Mouse (Mus musculus): ENCODE measurements around the gene Krt10. TPM values are rescaled to one million over a fixed set of nuclear protein-coding genes. Genes with fewer than 3 reads are reported as not detected.

Krt10 gene
- total RNA-seq, 2 experiments from 2014 or later, result 3.1 TPM; not detected in 1

GRCm38 (mm10) chr11:99374803-99375202, 14.4 kb downstream of the Krt10 start, which contains the start of gene Krt28:
Gene Krt28, minus strand, starts transcription at chr11:99374903.
- no peak for ATAC-seq (ENCODE audit: poor library complexity, severe bottlenecking)

GRCm38 (mm10) chr11:99369853-99370451, 19.2 kb downstream of the Krt10 start:
- ATAC-seq (ENCODE audit: poor library complexity, severe bottlenecking), result peak; percentile 33; the same call in 1 of the 2 replicates

GRCm38 (mm10) chr11:99369229-99369628, 19.9 kb downstream of the Krt10 start:
- ATAC-seq (ENCODE audit: poor library complexity, severe bottlenecking), result no peak

GRCm38 (mm10) chr11:99366791-99367190, 22.4 kb downstream of the Krt10 start:
- ATAC-seq (ENCODE audit: poor library complexity, severe bottlenecking), result no peak

- no peak for ATAC-seq (ENCODE audit: poor library complexity, severe bottlenecking)
Measured at GRCm38 (mm10) chr11:99364412-99364811, 24.8 kb downstream of the Krt10 start.

GRCm38 (mm10) chr11:99361423-99361822, 27.7 kb downstream of the Krt10 start:
- ATAC-seq (ENCODE audit: poor library complexity, severe bottlenecking), result no peak

GRCm38 (mm10) chr11:99351004-99351403, 38.2 kb downstream of the Krt10 start, which contains the start of gene Krt27:
Gene Krt27, minus strand, starts transcription at chr11:99351104.
- no peak for ATAC-seq (ENCODE audit: poor library complexity, severe bottlenecking)

- ATAC-seq (ENCODE audit: poor library complexity, severe bottlenecking), result no peak
Measured at GRCm38 (mm10) chr11:99339299-99339847, 49.8 kb downstream of the Krt10 start.

GRCm38 (mm10) chr11:99337866-99338265, 51.3 kb downstream of the Krt10 start, which contains the start of gene Krt26:
Gene Krt26, minus strand, starts transcription at chr11:99337966.
- no peak for ATAC-seq (ENCODE audit: poor library complexity, severe bottlenecking)

Other genes starting within 250 kb of the Krt10 start
- gene Ccr7, start 234.3 kb downstream of the Krt10 start, total RNA-seq (2015), result 0.39 and 0.45 TPM in 2 replicates
- 0.18 TPM in 1 of 2 replicates, not detected in the other for gene Ccr7, start 234.3 kb downstream of the Krt10 start, total RNA-seq (2017)
- 59.4 and 72.9 TPM in 2 replicates for gene Smarce1, start 158.3 kb downstream of the Krt10 start, total RNA-seq (2015)
- gene Smarce1, start 158.3 kb downstream of the Krt10 start, total RNA-seq (2017), result 177 and 179 TPM in 2 replicates
- not detected in 2 replicates for gene Krt222, start 145.3 kb downstream of the Krt10 start, total RNA-seq (2015)
- not detected in 2 replicates for gene Krt222, start 145.3 kb downstream of the Krt10 start, total RNA-seq (2017)
- gene Krt24, start 104.1 kb downstream of the Krt10 start, total RNA-seq (2015), result not detected in 2 replicates
- not detected in 2 replicates for gene Krt24, start 104.1 kb downstream of the Krt10 start, total RNA-seq (2017)
- not detected in 2 replicates for gene Krt25, start 66.4 kb downstream of the Krt10 start, total RNA-seq (2015)
- not detected in 2 replicates for gene Krt25, start 66.4 kb downstream of the Krt10 start, total RNA-seq (2017)
- gene Krt26, start 51.4 kb downstream of the Krt10 start, total RNA-seq (2015), result not detected in 2 replicates
- gene Krt26, start 51.4 kb downstream of the Krt10 start, total RNA-seq (2017), result not detected in 2 replicates
- not detected in 2 replicates for gene Krt27, start 38.3 kb downstream of the Krt10 start, total RNA-seq (2015)
- not detected in 2 replicates for gene Krt27, start 38.3 kb downstream of the Krt10 start, total RNA-seq (2017)
- gene Krt28, start 14.5 kb downstream of the Krt10 start, total RNA-seq (2015), result not detected in 2 replicates
- gene Krt28, start 14.5 kb downstream of the Krt10 start, total RNA-seq (2017), result not detected in 2 replicates
- gene Krt12, start 32.9 kb upstream of the Krt10 start, total RNA-seq (2015), result not detected in 2 replicates
- not detected in 2 replicates for gene Krt12, start 32.9 kb upstream of the Krt10 start, total RNA-seq (2017)
- gene Krt20, start 48.8 kb upstream of the Krt10 start, total RNA-seq (2015), result not detected in 2 replicates
- gene Krt20, start 48.8 kb upstream of the Krt10 start, total RNA-seq (2017), result not detected in 2 replicates
- not detected in 2 replicates for gene Krt23, start 103.8 kb upstream of the Krt10 start, total RNA-seq (2015)
- gene Krt23, start 103.8 kb upstream of the Krt10 start, total RNA-seq (2017), result not detected in 2 replicates
- not detected in 2 replicates for gene Krt39, start 132.0 kb upstream of the Krt10 start, total RNA-seq (2015)
- not detected in 2 replicates for gene Krt39, start 132.0 kb upstream of the Krt10 start, total RNA-seq (2017)
- gene Krt40, start 153.8 kb upstream of the Krt10 start, total RNA-seq (2015), result not detected in 2 replicates
- not detected in 2 replicates for gene Krt40, start 153.8 kb upstream of the Krt10 start, total RNA-seq (2017)
- not detected in 2 replicates for gene Krtap3-3, start 161.5 kb upstream of the Krt10 start, total RNA-seq (2015)
- gene Krtap3-3, start 161.5 kb upstream of the Krt10 start, total RNA-seq (2017), result not detected in 2 replicates
- not detected in 2 replicates for gene Krtap3-2, start 167.5 kb upstream of the Krt10 start, total RNA-seq (2015)
- not detected in 2 replicates for gene Krtap3-2, start 167.5 kb upstream of the Krt10 start, total RNA-seq (2017)
- gene Gm11939, start 170.1 kb upstream of the Krt10 start, total RNA-seq (2015), result not detected in 2 replicates
- gene Gm11939, start 170.1 kb upstream of the Krt10 start, total RNA-seq (2017), result not detected in 2 replicates
- gene Krtap3-1, start 177.3 kb upstream of the Krt10 start, total RNA-seq (2015), result not detected in 2 replicates
- not detected in 2 replicates for gene Krtap3-1, start 177.3 kb upstream of the Krt10 start, total RNA-seq (2017)
- not detected in 2 replicates for gene Krtap1-5, start 191.7 kb upstream of the Krt10 start, total RNA-seq (2015)
- gene Krtap1-5, start 191.7 kb upstream of the Krt10 start, total RNA-seq (2017), result not detected in 2 replicates
- gene Krtap1-4, start 194.3 kb upstream of the Krt10 start, total RNA-seq (2015), result not detected in 2 replicates
- gene Krtap1-4, start 194.3 kb upstream of the Krt10 start, total RNA-seq (2017), result not detected in 2 replicates
- gene Krtap1-3, start 202.0 kb upstream of the Krt10 start, total RNA-seq (2015), result not detected in 2 replicates
- gene Krtap1-3, start 202.0 kb upstream of the Krt10 start, total RNA-seq (2017), result not detected in 2 replicates
- gene Krtap9-3, start 208.7 kb upstream of the Krt10 start, total RNA-seq (2015), result not detected in 2 replicates
- not detected in 2 replicates for gene Krtap9-3, start 208.7 kb upstream of the Krt10 start, total RNA-seq (2017)
- gene Gm11938, start 213.9 kb upstream of the Krt10 start, total RNA-seq (2015), result not detected in 2 replicates
- gene Gm11938, start 213.9 kb upstream of the Krt10 start, total RNA-seq (2017), result not detected in 2 replicates
- not detected in 2 replicates for gene Gm11937, start 220.8 kb upstream of the Krt10 start, total RNA-seq (2015)
- gene Gm11937, start 220.8 kb upstream of the Krt10 start, total RNA-seq (2017), result not detected in 2 replicates
- not detected in 2 replicates for gene Krtap2-4, start 225.5 kb upstream of the Krt10 start, total RNA-seq (2015)
- gene Krtap2-4, start 225.5 kb upstream of the Krt10 start, total RNA-seq (2017), result not detected in 2 replicates
- not detected in 2 replicates for gene Gm11562, start 231.1 kb upstream of the Krt10 start, total RNA-seq (2015)
- not detected in 2 replicates for gene Gm11562, start 231.1 kb upstream of the Krt10 start, total RNA-seq (2017)
- not detected in 2 replicates for gene Krtap4-1, start 238.9 kb upstream of the Krt10 start, total RNA-seq (2015)
- gene Krtap4-1, start 238.9 kb upstream of the Krt10 start, total RNA-seq (2017), result not detected in 2 replicates
- gene Krtap4-2, start 245.7 kb upstream of the Krt10 start, total RNA-seq (2015), result not detected in 2 replicates
- not detected in 2 replicates for gene Krtap4-2, start 245.7 kb upstream of the Krt10 start, total RNA-seq (2017)

All from megakaryocyte, adult 5-6 weeks (primary cell).